Mouse (Mus musculus) midbrain, embryonic 16.5 days (tissue): ENCODE results near the gene Gse1. TPM values are rescaled to one million over a fixed set of nuclear protein-coding genes. Genes with fewer than 3 reads are reported as not detected.
A peak's percentile ranks its signal among the peaks of the same experiment; 100 is the strongest.

Source experiments
- ATAC-seq: fragments of 200-750 bp; cut with Nextera tagmentation; 2 replicates; pipeline ENCODE4 v1.8.0; 2017; ENCODE audit warnings: moderate TSS enrichment
- H3K27ac ChIP-seq: fragments of 300-500 bp; sonication (generic); 2 replicates; pipeline ENCODE4 v1.5.1; 2014; ENCODE audit warnings: mild to moderate bottlenecking, low read length, mixed read lengths
- H3K27me3 ChIP-seq: fragments of 300-500 bp; sonication (generic); 2 replicates; pipeline ENCODE4 v1.6.1; 2014; ENCODE audit warnings: low read depth, low read length, mixed read lengths; ENCODE audit not compliant: control insufficient read depth, insufficient read depth
- H3K36me3 ChIP-seq: fragments of 300-500 bp; sonication (generic); 2 replicates; pipeline ENCODE4 v1.6.1; 2014; ENCODE audit warnings: mild to moderate bottlenecking, low read length, moderate library complexity, mixed read lengths; ENCODE audit not compliant: control insufficient read depth, insufficient read depth
- H3K4me1 ChIP-seq: fragments of 300-500 bp; sonication (generic); 2 replicates; pipeline ENCODE4 v1.6.1; 2014; ENCODE audit warnings: mild to moderate bottlenecking, low read length, mixed read lengths; ENCODE audit not compliant: control insufficient read depth, insufficient read depth
- H3K4me2 ChIP-seq: fragments of 300-500 bp; sonication (generic); 2 replicates; pipeline ENCODE4 v1.6.1; 2014; ENCODE audit warnings: mild to moderate bottlenecking, low read length, mixed read lengths
- H3K4me3 ChIP-seq: fragments of 300-500 bp; sonication (generic); 2 replicates; pipeline ENCODE4 v1.5.1; 2014; ENCODE audit warnings: low read depth, mild to moderate bottlenecking, low read length, moderate library complexity, mixed read lengths
- H3K9ac ChIP-seq: fragments of 300-500 bp; sonication (generic); 2 replicates; pipeline ENCODE4 v1.6.1; 2014; ENCODE audit warnings: low read depth, low read length, mixed read lengths
- H3K9me3 ChIP-seq: fragments of 300-500 bp; sonication (generic); replicated peaks from 2 replicates; pipeline ENCODE4 v1.6.1; 2014; ENCODE audit warnings: mild to moderate bottlenecking, low read length, mixed read lengths; ENCODE audit not compliant: control insufficient read depth, poor library complexity, severe bottlenecking
- WGBS: fragments of 180-500 bp; shearing (Covaris S2); extraction: QIAGEN DNeasy Blood & Tissue Kit; methylation state at CpG from one replicate; pipeline ENCODE4 v1.1.7; 2014; 5-methylcytosine and 5-hydroxymethylcytosine counted together
- polyA plus RNA-seq: library from polyadenylated mRNA; unstranded; fragments of >200 nt; fragmentation: Nextera tagmentation; extraction: Ambion mirVana; gene quantifications from 2 replicates; pipeline ENCODE4 v1.2.1, GENCODE M21; 2015

Gene Gse1
- polyA plus RNA-seq, 1 experiment from 2014 or later = 13.3 TPM

- Histone ChIP-seq H3K4me3 (no peak overlapping the region), H3K9me3 (no peaks in the 10 kb centered on the region), H3K27ac (no peak overlapping the region), H3K36me3 (no peaks in the 10 kb centered on the region), H3K4me1 (peaks cover 11% of the 10 kb centered on the region; the same call in 1 of the 2 replicates), H3K27me3 (no peaks in the 10 kb centered on the region), H3K4me2 (no peak overlapping the region), H3K9ac (no peak overlapping the region)
- no peak for ATAC-seq
- WGBS = 90% methylated on average over 7 of the region's 7 CpGs
These were observed 162.3 kb downstream of the Gse1 start for GRCm38 (mm10) chr8:120390598-120390997.

GRCm38 (mm10) chr8:120391856-120392255, 163.6 kb downstream of the Gse1 start:
- Histone ChIP-seq H3K27me3 (no peaks in the 10 kb centered on the region), H3K4me3 (no peak overlapping the region), H3K9me3 (no peaks in the 10 kb centered on the region), H3K9ac (0 out of 2 replicates have a peak overlapping the region, but pooled peaks have one; percentile 32), H3K36me3 (no peaks in the 10 kb centered on the region), H3K27ac (peak overlapping the region; percentile 12; the same call in 1 of the 2 replicates), H3K4me1 (peaks cover 11% of the 10 kb centered on the region), H3K4me2 (no peak overlapping the region)
- 58% methylated on average over 21 of the region's 21 CpGs for WGBS
- no peak for ATAC-seq

DNA sequence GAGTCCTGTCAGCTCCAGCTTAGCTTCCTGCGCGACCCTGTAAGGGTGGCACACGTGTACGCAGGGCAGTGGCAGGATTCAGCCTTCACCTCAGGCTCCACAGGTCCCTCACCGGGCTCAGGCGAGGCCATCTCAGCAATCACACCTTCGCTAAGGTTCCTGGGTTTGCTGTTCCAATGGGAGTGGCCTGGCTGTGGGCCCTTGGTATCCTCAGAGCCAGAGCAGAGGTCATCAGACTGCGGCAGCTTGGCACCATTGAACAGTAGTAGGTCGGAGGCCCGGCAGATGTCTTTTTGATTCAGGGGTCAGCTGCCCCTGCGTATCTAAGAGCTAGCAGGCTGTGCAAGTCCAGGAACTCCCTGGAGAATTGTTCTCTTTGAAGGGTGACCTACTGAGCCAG, 164.8 kb downstream of the Gse1 start:
- Histone ChIP-seq H3K9me3 (no peaks in the 10 kb centered on the region), H3K4me2 (no peak overlapping the region), H3K4me1 (peaks cover 24% of the 10 kb centered on the region), H3K4me3 (no peak overlapping the region), H3K9ac (no peak overlapping the region; the same call in 1 of the 2 replicates), H3K36me3 (no peaks in the 10 kb centered on the region), H3K27ac (no peak overlapping the region), H3K27me3 (no peaks in the 10 kb centered on the region)
- no peak for ATAC-seq
- WGBS = 77% methylated on average over 11 of the region's 11 CpGs

GRCm38 (mm10) chr8:120393871-120394275, 165.6 kb downstream of the Gse1 start:
- no peak for ATAC-seq
- peak overlapping the region; percentile 42; the same call in 1 of the 2 replicates for H3K27ac ChIP-seq
- H3K36me3 ChIP-seq = no peaks in the 10 kb centered on the region
- no peaks in the 10 kb centered on the region for H3K27me3 ChIP-seq
- no peak overlapping the region for H3K9ac ChIP-seq
- H3K4me3 ChIP-seq = no peak overlapping the region
- WGBS = 64% methylated on average over 9 of the region's 9 CpGs
- no peak overlapping the region for H3K4me2 ChIP-seq
- H3K9me3 ChIP-seq = no peaks in the 10 kb centered on the region
- peaks cover 31% of the 10 kb centered on the region for H3K4me1 ChIP-seq

DNA sequence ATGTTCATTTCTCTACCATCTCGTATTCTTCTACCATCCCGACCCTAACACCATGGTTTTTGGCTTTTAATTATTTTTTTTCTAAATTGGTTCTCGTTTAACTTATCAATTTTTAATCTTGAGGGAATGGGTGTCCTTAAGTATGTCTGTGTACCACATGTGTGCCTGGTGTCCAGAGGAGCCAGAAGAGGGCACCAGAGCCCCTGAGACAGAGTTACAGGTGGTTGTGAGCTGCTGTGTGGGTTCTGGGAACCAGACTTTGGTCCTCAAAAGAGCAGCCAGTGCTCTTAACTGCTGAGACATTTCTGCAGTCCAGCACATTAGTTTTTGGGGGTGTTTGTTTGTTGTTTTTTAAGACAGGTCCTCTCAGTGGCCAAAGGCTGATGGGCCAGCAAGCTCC, 167.6 kb downstream of the Gse1 start:
- ATAC-seq = no peak
- Histone ChIP-seq H3K4me2 (no peak overlapping the region), H3K9me3 (no peaks in the 10 kb centered on the region), H3K9ac (no peak overlapping the region), H3K36me3 (no peaks in the 10 kb centered on the region), H3K4me1 (peaks cover 42% of the 10 kb centered on the region), H3K4me3 (no peak overlapping the region), H3K27ac (no peak overlapping the region), H3K27me3 (no peaks in the 10 kb centered on the region)
- 90% methylated on average over 3 of the region's 3 CpGs for WGBS

GRCm38 (mm10) chr8:120396756-120397155, 168.5 kb downstream of the Gse1 start:
- peak overlapping the region; percentile 65 for H3K27ac ChIP-seq
- no peak overlapping the region for H3K4me3 ChIP-seq
- no peak overlapping the region for H3K9ac ChIP-seq
- no peaks in the 10 kb centered on the region for H3K36me3 ChIP-seq
- no peaks in the 10 kb centered on the region for H3K9me3 ChIP-seq
- H3K27me3 ChIP-seq = no peaks in the 10 kb centered on the region
- peaks cover 41% of the 10 kb centered on the region for H3K4me1 ChIP-seq
- no peak overlapping the region for H3K4me2 ChIP-seq
- WGBS = 43% methylated on average over 3 of the region's 3 CpGs
- no peak for ATAC-seq

GRCm38 (mm10) chr8:120397444-120398411, 169.5 kb downstream of the Gse1 start:
- Histone ChIP-seq H3K9me3 (no peaks in the 10 kb centered on the region), H3K27ac (peak overlapping the region; percentile 65), H3K9ac (peak overlapping the region; percentile 46), H3K4me2 (peak overlapping the region; percentile 35), H3K36me3 (no peaks in the 10 kb centered on the region), H3K4me1 (peaks cover 36% of the 10 kb centered on the region), H3K27me3 (no peaks in the 10 kb centered on the region), H3K4me3 (no peak overlapping the region)
- WGBS = 27% methylated on average over 15 of the region's 15 CpGs
- ATAC-seq = peak; percentile 46; the same call in 1 of the 2 replicates

DNA sequence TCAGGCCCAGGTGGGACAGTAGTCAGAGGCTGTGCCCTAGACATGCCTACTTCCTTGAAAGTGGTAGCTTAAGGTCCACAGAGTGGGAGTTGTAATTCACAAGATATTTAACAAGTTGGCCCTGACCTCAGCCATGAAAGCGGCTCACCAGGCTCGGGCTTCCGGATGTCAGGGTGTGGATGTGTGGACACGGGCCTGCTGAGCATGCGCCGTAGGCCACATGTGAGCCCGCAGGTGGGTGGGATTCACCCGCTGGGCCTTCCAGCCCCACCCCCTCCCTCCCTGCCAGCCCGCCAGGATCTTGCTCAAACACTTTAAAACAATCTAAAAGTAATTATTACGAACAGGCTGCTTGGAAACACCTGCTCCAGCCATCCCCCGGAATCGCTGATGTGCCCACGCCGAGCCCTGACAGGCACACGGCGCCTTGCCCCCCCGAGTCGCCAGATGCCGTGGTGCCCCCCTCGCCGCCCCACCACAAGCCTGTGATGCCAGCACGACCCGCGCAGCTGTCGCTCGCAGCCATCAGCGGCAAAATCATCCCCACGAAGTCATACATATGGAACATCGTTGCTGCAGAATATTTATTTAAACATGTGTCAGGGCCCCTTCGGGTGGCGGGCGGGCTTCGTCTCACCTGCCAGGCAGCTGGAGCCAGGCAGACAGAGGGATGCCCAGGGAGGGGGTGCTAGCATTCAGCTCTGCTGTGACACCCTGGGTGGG, 171.1 kb downstream of the Gse1 start:
- H3K27ac ChIP-seq = peak overlapping the region; percentile 53
- no peaks in the 10 kb centered on the region for H3K9me3 ChIP-seq
- H3K4me3 ChIP-seq = peak overlapping the region; percentile 23; the same call in 1 of the 2 replicates
- no peaks in the 10 kb centered on the region for H3K36me3 ChIP-seq
- no peaks in the 10 kb centered on the region for H3K27me3 ChIP-seq
- ATAC-seq = peak; percentile 66
- 19% methylated on average over 33 of the region's 33 CpGs for WGBS
- peak overlapping the region; percentile 53 for H3K4me2 ChIP-seq
- H3K9ac ChIP-seq = no peak overlapping the region
- H3K4me1 ChIP-seq = peaks cover 33% of the 10 kb centered on the region
